Mouse (Mus musculus) left cerebral cortex, adult 8-10 months (tissue): ENCODE measurements at regions not wholly inside any gene's neighbourhood (a gene's known extent, or its start where the extent isn't known, plus 50 kb on each side); places are given as distances from the start of the nearest gene placed in this dataset.
"Not testable (repeated sequence)": the region's sequence is repeated elsewhere in the genome, so short reads cannot be mapped to it uniquely, and the experiment has no call there.

Experiments used
- DNase-seq, 2 experiments: peaks; one replicate each; pipeline ENCODE4 v3.0.0; 2022; ENCODE audit warnings: low spot score in 2 of 2

GRCm38 (mm10) chr8:18021196-18021595 lies 956.9 kb downstream of the Defb40 start:
- DNase-seq: no peak

- DNase-seq: no peak
Observed at GRCm38 (mm10) chr8:18007567-18007966, 970.5 kb downstream of the Defb40 start.

GRCm38 (mm10) chr8:18005660-18006059 lies 972.4 kb downstream of the Defb40 start:
- DNase-seq: no peak

- DNase-seq: no peak
Observed at GRCm38 (mm10) chr8:18000750-18001149, 977.3 kb downstream of the Defb40 start.

GRCm38 (mm10) chr8:17984779-17985178 lies 993.3 kb downstream of the Defb40 start:
- DNase-seq: no peak

GRCm38 (mm10) chr8:17948848-17949247 lies 1029.2 kb downstream of the Defb40 start:
- DNase-seq: no peak

GRCm38 (mm10) chr8:17948053-17948834 lies 1029.8 kb downstream of the Defb40 start:
- DNase-seq: no peak

- DNase-seq: no peak
Observed at GRCm38 (mm10) chr8:17934696-17935095, 1043.4 kb downstream of the Defb40 start.

GRCm38 (mm10) chr8:17909316-17909715 lies 1068.7 kb downstream of the Defb40 start:
- no peak for DNase-seq

GRCm38 (mm10) chr8:17888598-17888997 lies 1089.5 kb downstream of the Defb40 start:
- DNase-seq: not testable (repeated sequence)

- no peak for DNase-seq
Observed at GRCm38 (mm10) chr8:17863388-17863787, 1114.7 kb downstream of the Defb40 start.
